ENCODE assay signal across 8 mouse cellular contexts in genomic region chr3:22142846-22143641, GRCm38 (mm10).
A peak's percentile ranks its signal among the peaks of the same experiment; 100 is the strongest.
DNase-seq lines count a peak whose midpoint lies in the region; ATAC-seq and TF ChIP-seq lines count a peak whose summit lies in the region.

No protein-coding gene starts in this region.

- H3K4me2 ChIP-seq in hindbrain, postnatal 0 days (ENCODE audit: low read depth, low read length): no peak overlapping the region
- H3K4me2 ChIP-seq in hindbrain, embryonic 12.5 days (replicated peaks): no peak overlapping the region
- no peak overlapping the region for H3K4me2 ChIP-seq in midbrain, embryonic 16.5 days (ENCODE audit: low read length)

- H3K4me3 ChIP-seq in hindbrain, postnatal 0 days (ENCODE audit: low read length): no peak overlapping the region
- no peak overlapping the region for H3K4me3 ChIP-seq in hindbrain, embryonic 12.5 days
- no peak overlapping the region for H3K4me3 ChIP-seq in MEL (ENCODE audit: control insufficient read depth in 1 of 2, insufficient read depth in 1 of 2, low read depth in 2 of 2, low read length in 2 of 2)
- H3K4me3 ChIP-seq in midbrain, embryonic 16.5 days (ENCODE audit: low read depth, low read length): no peak overlapping the region

- no peak for TF ChIP-seq RAD21 in MEL (IDR thresholded peaks at IDR 0.05; ENCODE audit: low read depth, low read length)

- H3K9me3 ChIP-seq in hindbrain, postnatal 0 days (ENCODE audit: low read length): no peaks in the 10 kb centered on the region
- no peaks in the 10 kb centered on the region for H3K9me3 ChIP-seq in hindbrain, embryonic 12.5 days (replicated peaks)
- no peaks in the 10 kb centered on the region for H3K9me3 ChIP-seq in MEL (replicated peaks; ENCODE audit: insufficient read depth, low read length)
- H3K9me3 ChIP-seq in midbrain, embryonic 16.5 days (replicated peaks; ENCODE audit: control insufficient read depth, low read length, poor library complexity, severe bottlenecking): no peaks in the 10 kb centered on the region

- H3K4me1 ChIP-seq in hindbrain, postnatal 0 days (ENCODE audit: insufficient read depth, low read length): no peaks in the 10 kb centered on the region
- H3K4me1 ChIP-seq in hindbrain, embryonic 12.5 days: peaks cover 6% of the 10 kb centered on the region; the same call in 1 of the 2 replicates
- peaks cover 11 to 27% of the 10 kb centered on the region in 2 experiments for H3K4me1 ChIP-seq in MEL (ENCODE audit: control insufficient read depth in 1 of 2, insufficient read depth in 2 of 2, low read length in 2 of 2)
- no peaks in the 10 kb centered on the region; the same call in 1 of the 2 replicates for H3K4me1 ChIP-seq in midbrain, embryonic 16.5 days (ENCODE audit: control insufficient read depth, insufficient read depth, low read length)

- H3K27me3 ChIP-seq in hindbrain, postnatal 0 days (ENCODE audit: insufficient read depth, low read length): no peaks in the 10 kb centered on the region
- no peaks in the 10 kb centered on the region for H3K27me3 ChIP-seq in hindbrain, embryonic 12.5 days
- H3K27me3 ChIP-seq in MEL (ENCODE audit: control insufficient read depth in 1 of 2, insufficient read depth in 2 of 2, low read length in 2 of 2): no peaks in the 10 kb centered on the region
- H3K27me3 ChIP-seq in midbrain, embryonic 16.5 days (ENCODE audit: control insufficient read depth, insufficient read depth, low read depth, low read length): no peaks in the 10 kb centered on the region

- H3K36me3 ChIP-seq in hindbrain, postnatal 0 days (ENCODE audit: insufficient read depth, low read length): no peaks in the 10 kb centered on the region
- no peaks in the 10 kb centered on the region for H3K36me3 ChIP-seq in hindbrain, embryonic 12.5 days
- peaks cover 1 to 35% of the 10 kb centered on the region in 2 experiments; a peak in 3 of 4 replicates for H3K36me3 ChIP-seq in MEL (ENCODE audit: control insufficient read depth in 1 of 2, insufficient read depth in 2 of 2, low read length in 2 of 2)
- H3K36me3 ChIP-seq in midbrain, embryonic 16.5 days (ENCODE audit: control insufficient read depth, insufficient read depth, low read length): no peaks in the 10 kb centered on the region

- H3K9ac ChIP-seq in hindbrain, postnatal 0 days (replicated peaks; ENCODE audit: low read length): no peak overlapping the region
- no peak overlapping the region for H3K9ac ChIP-seq in hindbrain, embryonic 12.5 days
- no peak overlapping the region for H3K9ac ChIP-seq in MEL (ENCODE audit: control insufficient read depth, low read depth, low read length, poor library complexity, severe bottlenecking)
- H3K9ac ChIP-seq in midbrain, embryonic 16.5 days (ENCODE audit: low read depth, low read length): no peak overlapping the region

- WGBS in hindbrain, postnatal 0 days: 60% methylated on average over 5 of the region's 5 CpGs
- WGBS in hindbrain, embryonic 12.5 days: 80% methylated on average over 5 of the region's 5 CpGs
- WGBS in midbrain, embryonic 16.5 days: 74% methylated on average over 5 of the region's 5 CpGs

- TF ChIP-seq CTCF in hindbrain, postnatal 0 days (IDR thresholded peaks at IDR 0.05; ENCODE audit: low read depth): peak; percentile 57
- TF ChIP-seq CTCF in MEL (IDR thresholded peaks at IDR 0.05 in 2 of 3, conservative IDR thresholded peaks at IDR 0.05 in 1 of 3; ENCODE audit: control insufficient read depth in 1 of 3, insufficient read depth in 1 of 3, low read depth in 2 of 3, low read length in 3 of 3, poor library complexity in 1 of 3, severe bottlenecking in 1 of 3): peak; percentile 50 to 67 (median 58)

- DNase-seq in hindbrain, postnatal 0 days (ENCODE audit: low spot score): peak; percentile 34
- DNase-seq in MEL (ENCODE audit: low read depth, low spot score): peak; percentile 67
- DNase-seq in thymus, postnatal 4 days: peak; percentile 71
- no peak for DNase-seq in left cerebral cortex, postnatal 36 days (ENCODE audit: low spot score in 2 of 2)

- TF ChIP-seq POLR2A in MEL (IDR thresholded peaks at IDR 0.05; ENCODE audit: control insufficient read depth in 1 of 2, insufficient read depth in 1 of 2, low read depth in 1 of 2, low read length in 2 of 2, poor library complexity in 1 of 2): no peak

- TF ChIP-seq EP300 in MEL (IDR thresholded peaks at IDR 0.05; ENCODE audit: low read depth in 1 of 2, low read length in 2 of 2): no peak

- intact Hi-C loops in left cerebral cortex, postnatal 36 days (cut with DNase I): loop anchor here (5.0 kb wide), 1 partner anchor 206 kb away; no protein-coding TSS in a partner anchor

- peaks cover 41% of the 10 kb centered on the region for H3K79me2 ChIP-seq in MEL (ENCODE audit: control insufficient read depth, insufficient read depth, low read length, poor library complexity)

- no peak overlapping the region for H3K27ac ChIP-seq in hindbrain, postnatal 0 days
- no peak overlapping the region for H3K27ac ChIP-seq in hindbrain, embryonic 12.5 days
- no peak overlapping the region for H3K27ac ChIP-seq in MEL (ENCODE audit: control insufficient read depth, low read depth, low read length)
- no peak overlapping the region for H3K27ac ChIP-seq in midbrain, embryonic 16.5 days (ENCODE audit: low read length)

- peak; percentile 49; the same call in 1 of the 2 replicates for ATAC-seq in hindbrain, postnatal 0 days
- no peak for ATAC-seq in hindbrain, embryonic 12.5 days (ENCODE audit: low FRiP score)
- peak; percentile 61 for ATAC-seq in granulocyte monocyte progenitor cell, adult 5-6 weeks (replicated peaks; ENCODE audit: poor library complexity, severe bottlenecking)
- ATAC-seq in megakaryocyte, adult 5-6 weeks (ENCODE audit: poor library complexity, severe bottlenecking): peak; percentile 72
- no peak for ATAC-seq in midbrain, embryonic 16.5 days

TF ChIP-seq in MEL, 35 proteins besides CTCF, POLR2A, EP300 and RAD21:
- TF ChIP-seq SMC3 (IDR thresholded peaks at IDR 0.05; ENCODE audit: low read depth, low read length) (peak; percentile 34), MYB (IDR thresholded peaks at IDR 0.05; ENCODE audit: low read depth, low read length) (no peak)

Comparison
In these comparisons a context has a peak if more than half of its experiments do, and no peak if none do; other contexts are left out.
1. ATAC-seq: peak in hindbrain, postnatal 0 days (single experiment), granulocyte monocyte progenitor cell, adult 5-6 weeks (single experiment) and megakaryocyte, adult 5-6 weeks (single experiment); none in hindbrain, embryonic 12.5 days (single experiment) and midbrain, embryonic 16.5 days (single experiment).
2. DNase-seq: peak in hindbrain, postnatal 0 days (single experiment), MEL (single experiment) and thymus, postnatal 4 days (single experiment); none in left cerebral cortex, postnatal 36 days (0 of 2).